Mouse (Mus musculus) kidney, postnatal 0 days (tissue): Measurements from ENCODE around the gene Sephs2. TPM values are rescaled to one million over a fixed set of nuclear protein-coding genes. Genes with fewer than 3 reads are reported as not detected.
A peak's percentile ranks its signal among the peaks of the same experiment; 100 is the strongest.
"Not testable (repeated sequence)": the region's sequence is repeated elsewhere in the genome, so short reads cannot be mapped to it uniquely, and the experiment has no call there.

Experiments
- ATAC-seq: fragments of 200-750 bp; cut with Nextera tagmentation; replicated peaks from 2 replicates; pipeline ENCODE4 v1.8.0; 2017; ENCODE audit warnings: low read depth, moderate number of reproducible peaks, moderate TSS enrichment, moderate library complexity; ENCODE audit not compliant: low FRiP score
- DNase-seq: peaks from one replicate; pipeline ENCODE4 v3.0.0-alpha.2; 2016; ENCODE audit warnings: low spot score
- H3K27ac ChIP-seq: fragments of 300-500 bp; sonication (generic); 2 replicates; pipeline ENCODE4 v1.5.1; 2014; ENCODE audit warnings: mild to moderate bottlenecking
- H3K27me3 ChIP-seq: fragments of 300-500 bp; sonication (generic); 2 replicates; pipeline ENCODE4 v1.6.1; 2014; ENCODE audit warnings: low read length, mixed read lengths; ENCODE audit not compliant: insufficient read depth
- H3K36me3 ChIP-seq: fragments of 300-500 bp; sonication (generic); 2 replicates; pipeline ENCODE4 v1.6.1; 2014; ENCODE audit warnings: low read length, mixed read lengths; ENCODE audit not compliant: insufficient read depth
- H3K4me1 ChIP-seq: fragments of 300-500 bp; sonication (generic); replicated peaks from 2 replicates; pipeline ENCODE4 v1.6.1; 2014; ENCODE audit warnings: antibody characterized with exemption, low read length, mixed read lengths; ENCODE audit not compliant: insufficient read depth
- H3K4me2 ChIP-seq: fragments of 300-500 bp; sonication (generic); 2 replicates; pipeline ENCODE4 v1.6.1; 2014; ENCODE audit warnings: mild to moderate bottlenecking, low read length, moderate library complexity, mixed read lengths
- H3K4me3 ChIP-seq: fragments of 300-500 bp; sonication (generic); replicated peaks from 2 replicates; pipeline ENCODE4 v1.5.1; 2014; ENCODE audit warnings: low read depth, low read length
- H3K9ac ChIP-seq: fragments of 300-500 bp; sonication (generic); 2 replicates; pipeline ENCODE4 v1.6.1; 2014; ENCODE audit warnings: low read depth, low read length
- H3K9me3 ChIP-seq: fragments of 300-500 bp; sonication (generic); replicated peaks from 2 replicates; pipeline ENCODE4 v1.6.1; 2016; ENCODE audit warnings: low read length, inconsistent platforms, mixed read lengths
- CTCF ChIP-seq: IDR thresholded peaks from 2 replicates; pipeline ENCODE4 v1.5.1; 2016; ENCODE audit warnings: antibody characterized with exemption, low read depth, mild to moderate bottlenecking, moderate library complexity
- WGBS: fragments of 180-500 bp; shearing (Covaris S2); extraction: QIAGEN DNeasy Blood & Tissue Kit; methylation state at CpG from one replicate; pipeline ENCODE4 v1.1.7; 2014; 5-methylcytosine and 5-hydroxymethylcytosine counted together
- polyA plus RNA-seq: library from polyadenylated mRNA; unstranded; fragments of >200 nt; fragmentation: Nextera tagmentation; extraction: Ambion mirVana; gene quantifications from 2 replicates; pipeline ENCODE4 v1.2.1, GENCODE M21; 2015

Sephs2 gene
- polyA plus RNA-seq, 1 experiment from 2014 or later = 207 TPM

- DNase-seq = peak; percentile 98
- no peaks in the 10 kb centered on the region for H3K36me3 ChIP-seq
- H3K4me3 ChIP-seq = peak overlapping the region; percentile 59
- no peaks in the 10 kb centered on the region for H3K27me3 ChIP-seq
- peak overlapping the region; percentile 92 for H3K4me2 ChIP-seq
- peaks cover 9% of the 10 kb centered on the region; the same call in 1 of the 2 replicates for H3K4me1 ChIP-seq
- peak; percentile 95 for ATAC-seq
- no peaks in the 10 kb centered on the region for H3K9me3 ChIP-seq
- peak overlapping the region; percentile 69 for H3K9ac ChIP-seq
- peak; percentile 11; the same call in 1 of the 2 replicates for TF ChIP-seq CTCF
- peak overlapping the region; percentile 88 for H3K27ac ChIP-seq
- WGBS = under 1% methylated on average over 120 of the region's 136 CpGs
Observed at GRCm38 (mm10) chr7:127253821-127254769, 19.8 kb downstream of the Sephs2 start.

GRCm38 (mm10) chr7:127253341-127253740 lies 20.5 kb downstream of the Sephs2 start:
- ATAC-seq (no peak), DNase-seq (no peak)
- peak overlapping the region; percentile 92 for H3K4me2 ChIP-seq
- no peak for TF ChIP-seq CTCF
- WGBS = 82% methylated on average over 6 of the region's 6 CpGs
- H3K36me3 ChIP-seq = no peaks in the 10 kb centered on the region; the same call in 1 of the 2 replicates
- peak overlapping the region; percentile 69 for H3K9ac ChIP-seq
- H3K27ac ChIP-seq = peak overlapping the region; percentile 88
- H3K9me3 ChIP-seq = no peaks in the 10 kb centered on the region
- H3K27me3 ChIP-seq = no peaks in the 10 kb centered on the region
- peaks cover 6% of the 10 kb centered on the region; the same call in 1 of the 2 replicates for H3K4me1 ChIP-seq
- H3K4me3 ChIP-seq = peak overlapping the region; percentile 59

GRCm38 (mm10) chr7:127252414-127252813 lies 21.4 kb downstream of the Sephs2 start:
- DNase-seq = peak; percentile 70

GRCm38 (mm10) chr7:127250511-127250910 lies 23.3 kb downstream of the Sephs2 start:
- not testable (repeated sequence) for H3K9me3 ChIP-seq, H3K36me3 ChIP-seq, DNase-seq, H3K4me2 ChIP-seq, H3K27ac ChIP-seq, H3K9ac ChIP-seq, ATAC-seq, H3K27me3 ChIP-seq, H3K4me3 ChIP-seq
- WGBS = 86% methylated on average over 8 of the region's 8 CpGs
- peaks cover 14% of the 10 kb centered on the region for H3K4me1 ChIP-seq

More at GRCm38 (mm10) chr7:127252414-127252813, 21.4 kb downstream of the Sephs2 start:
- Histone ChIP-seq H3K4me2 (no peak overlapping the region), H3K9ac (no peak overlapping the region), H3K4me3 (no peak overlapping the region), H3K36me3 (no peaks in the 10 kb centered on the region; the same call in 1 of the 2 replicates), H3K4me1 (peaks cover 6% of the 10 kb centered on the region; the same call in 1 of the 2 replicates), H3K27me3 (no peaks in the 10 kb centered on the region), H3K9me3 (no peaks in the 10 kb centered on the region), H3K27ac (no peak overlapping the region)
- TF ChIP-seq CTCF = peak; percentile 73
- ATAC-seq = no peak
- WGBS = 87% methylated on average over 2 of the region's 2 CpGs

GRCm38 (mm10) chr7:127244658-127245510 lies 29.0 kb downstream of the Sephs2 start:
- peaks cover 19% of the 10 kb centered on the region; the same call in 1 of the 2 replicates for H3K4me1 ChIP-seq
- peak overlapping the region; percentile 88 for H3K4me3 ChIP-seq
- ATAC-seq (peak; percentile 74), DNase-seq (peak; percentile 51)
- no peaks in the 10 kb centered on the region for H3K9me3 ChIP-seq
- H3K4me2 ChIP-seq = peak overlapping the region; percentile 74
- no peaks in the 10 kb centered on the region; the same call in 1 of the 2 replicates for H3K36me3 ChIP-seq
- peak overlapping the region; percentile 94 for H3K27ac ChIP-seq
- peak overlapping the region; percentile 94 for H3K9ac ChIP-seq
- H3K27me3 ChIP-seq = no peaks in the 10 kb centered on the region
- 7% methylated on average over 32 of the region's 33 CpGs for WGBS
- TF ChIP-seq CTCF = no peak
